Mouse (Mus musculus): ENCODE measurements around the gene Pcna. TPM values are rescaled to one million over a fixed set of nuclear protein-coding genes. Genes with fewer than 3 reads are reported as not detected.

The Pcna gene
- total and polyA plus RNA-seq, 3 experiments, result 77.8 to 520 (median 249) TPM

- DNase-seq (ENCODE audit: low spot score) (no peak), ATAC-seq (ENCODE audit: extremely low read depth, insufficient number of reproducible peaks, low FRiP score, poor library complexity, severe bottlenecking) (no peak)
- TF ChIP-seq POLR2AphosphoS5 (IDR thresholded peaks at IDR 0.05; ENCODE audit: insufficient replicate concordance, low read depth, low read length), result no peak
- no peak for TF ChIP-seq GATA1 (IDR thresholded peaks at IDR 0.05; ENCODE audit: borderline replicate concordance, low read length)
- no peak for TF ChIP-seq TAL1 (conservative IDR thresholded peaks at IDR 0.05; ENCODE audit: low read depth, low read length)
- no peak for TF ChIP-seq CTCF (IDR thresholded peaks at IDR 0.05; ENCODE audit: low read depth, low read length)
- TF ChIP-seq GATA2 (IDR thresholded peaks at IDR 0.05; ENCODE audit: borderline replicate concordance, low read depth, low read length), result no peak
- H3K4me3 ChIP-seq (ENCODE audit: low read depth, low read length), result no peak overlapping the region
- no peaks in the 10 kb centered on the region for H3K9me3 ChIP-seq (replicated peaks)
- H3K4me1 ChIP-seq (ENCODE audit: insufficient read depth, low read depth, low read length), result no peaks in the 10 kb centered on the region
- H3K27me3 ChIP-seq (ENCODE audit: insufficient read depth, low read length), result peaks cover 11% of the 10 kb centered on the region
- H3K36me3 ChIP-seq (replicated peaks), result no peaks in the 10 kb centered on the region
Measured at GRCm38 (mm10) chr2:132221611-132222073, 31.5 kb downstream of the Pcna start.

GRCm38 (mm10) chr2:132211995-132212656, 41.0 kb downstream of the Pcna start:
- no peak for ATAC-seq (ENCODE audit: extremely low read depth, insufficient number of reproducible peaks, low FRiP score, poor library complexity, severe bottlenecking)
- peaks cover 7% of the 10 kb centered on the region for H3K4me1 ChIP-seq (ENCODE audit: insufficient read depth, low read depth, low read length)
- H3K36me3 ChIP-seq (replicated peaks), result no peaks in the 10 kb centered on the region
- TF ChIP-seq POLR2AphosphoS5 (IDR thresholded peaks at IDR 0.05; ENCODE audit: insufficient replicate concordance, low read depth, low read length) (no peak), CTCF (IDR thresholded peaks at IDR 0.05; ENCODE audit: low read depth, low read length) (no peak), TAL1 (conservative IDR thresholded peaks at IDR 0.05; ENCODE audit: low read depth, low read length) (no peak), GATA2 (IDR thresholded peaks at IDR 0.05; ENCODE audit: borderline replicate concordance, low read depth, low read length) (no peak), GATA1 (IDR thresholded peaks at IDR 0.05; ENCODE audit: borderline replicate concordance, low read length) (no peak)
- H3K9me3 ChIP-seq (replicated peaks), result no peaks in the 10 kb centered on the region
- no peak overlapping the region for H3K4me3 ChIP-seq (ENCODE audit: low read depth, low read length)
- peaks cover 13% of the 10 kb centered on the region for H3K27me3 ChIP-seq (ENCODE audit: insufficient read depth, low read length)
- DNase-seq (ENCODE audit: low spot score), result no peak

GRCm38 (mm10) chr2:132210806-132211312, 42.3 kb downstream of the Pcna start:
- ATAC-seq (ENCODE audit: extremely low read depth, insufficient number of reproducible peaks, low FRiP score, poor library complexity, severe bottlenecking) (no peak), DNase-seq (ENCODE audit: low spot score) (no peak)
- Histone ChIP-seq H3K9me3 (replicated peaks) (no peaks in the 10 kb centered on the region), H3K27me3 (ENCODE audit: insufficient read depth, low read length) (peaks cover 13% of the 10 kb centered on the region), H3K4me1 (ENCODE audit: insufficient read depth, low read depth, low read length) (peaks cover 7% of the 10 kb centered on the region), H3K36me3 (replicated peaks) (no peaks in the 10 kb centered on the region), H3K4me3 (ENCODE audit: low read depth, low read length) (no peak overlapping the region)
- no peak for TF ChIP-seq CTCF (IDR thresholded peaks at IDR 0.05; ENCODE audit: low read depth, low read length)
- TF ChIP-seq GATA1 (IDR thresholded peaks at IDR 0.05; ENCODE audit: borderline replicate concordance, low read length), result no peak
- TF ChIP-seq GATA2 (IDR thresholded peaks at IDR 0.05; ENCODE audit: borderline replicate concordance, low read depth, low read length), result no peak
- TF ChIP-seq POLR2AphosphoS5 (IDR thresholded peaks at IDR 0.05; ENCODE audit: insufficient replicate concordance, low read depth, low read length), result no peak
- TF ChIP-seq TAL1 (conservative IDR thresholded peaks at IDR 0.05; ENCODE audit: low read depth, low read length), result no peak

GRCm38 (mm10) chr2:132208246-132208881, 44.8 kb downstream of the Pcna start:
- Histone ChIP-seq H3K9me3 (replicated peaks) (no peaks in the 10 kb centered on the region), H3K4me1 (ENCODE audit: insufficient read depth, low read depth, low read length) (peaks cover 7% of the 10 kb centered on the region), H3K4me3 (ENCODE audit: low read depth, low read length) (no peak overlapping the region), H3K27me3 (ENCODE audit: insufficient read depth, low read length) (peaks cover 14% of the 10 kb centered on the region), H3K36me3 (replicated peaks) (no peaks in the 10 kb centered on the region)
- TF ChIP-seq GATA1 (IDR thresholded peaks at IDR 0.05; ENCODE audit: borderline replicate concordance, low read length), result no peak
- DNase-seq (ENCODE audit: low spot score) (peak; percentile 4), ATAC-seq (ENCODE audit: extremely low read depth, insufficient number of reproducible peaks, low FRiP score, poor library complexity, severe bottlenecking) (no peak)

GRCm38 (mm10) chr2:132206316-132206881, 46.7 kb downstream of the Pcna start:
- peaks cover 7% of the 10 kb centered on the region for H3K27me3 ChIP-seq (ENCODE audit: insufficient read depth, low read length)
- ATAC-seq (ENCODE audit: extremely low read depth, insufficient number of reproducible peaks, low FRiP score, poor library complexity, severe bottlenecking) (no peak), DNase-seq (ENCODE audit: low spot score) (no peak)
- no peak overlapping the region for H3K4me3 ChIP-seq (ENCODE audit: low read depth, low read length)
- no peaks in the 10 kb centered on the region for H3K36me3 ChIP-seq (replicated peaks)
- H3K9me3 ChIP-seq (replicated peaks), result no peaks in the 10 kb centered on the region
- peaks cover 7% of the 10 kb centered on the region for H3K4me1 ChIP-seq (ENCODE audit: insufficient read depth, low read depth, low read length)
- no peak for TF ChIP-seq GATA1 (IDR thresholded peaks at IDR 0.05; ENCODE audit: borderline replicate concordance, low read length)
- no peak for TF ChIP-seq POLR2AphosphoS5 (IDR thresholded peaks at IDR 0.05; ENCODE audit: insufficient replicate concordance, low read depth, low read length)
- no peak for TF ChIP-seq CTCF (IDR thresholded peaks at IDR 0.05; ENCODE audit: low read depth, low read length)
- TF ChIP-seq GATA2 (IDR thresholded peaks at IDR 0.05; ENCODE audit: borderline replicate concordance, low read depth, low read length), result no peak
- no peak for TF ChIP-seq TAL1 (conservative IDR thresholded peaks at IDR 0.05; ENCODE audit: low read depth, low read length)

GRCm38 (mm10) chr2:132205549-132205948, 47.6 kb downstream of the Pcna start:
- DNase-seq (ENCODE audit: low spot score) (no peak), ATAC-seq (ENCODE audit: extremely low read depth, insufficient number of reproducible peaks, low FRiP score, poor library complexity, severe bottlenecking) (no peak)
- Histone ChIP-seq H3K9me3 (replicated peaks) (no peaks in the 10 kb centered on the region), H3K4me3 (ENCODE audit: low read depth, low read length) (no peak overlapping the region), H3K27me3 (ENCODE audit: insufficient read depth, low read length) (peaks cover 5% of the 10 kb centered on the region), H3K36me3 (replicated peaks) (no peaks in the 10 kb centered on the region), H3K4me1 (ENCODE audit: insufficient read depth, low read depth, low read length) (peaks cover 7% of the 10 kb centered on the region)
- no peak for TF ChIP-seq CTCF (IDR thresholded peaks at IDR 0.05; ENCODE audit: low read depth, low read length)

All from G1E (cell line).